Mouse (Mus musculus): ENCODE measurements at regions not wholly inside any gene's neighbourhood (a gene's known extent, or its start where the extent isn't known, plus 50 kb on each side); places are given as distances from the start of the nearest gene placed in this dataset.
A peak's percentile ranks its signal among the peaks of the same experiment; 100 is the strongest.
"Not testable (repeated sequence)": the region's sequence is repeated elsewhere in the genome, so short reads cannot be mapped to it uniquely, and the experiment has no call there.

DNA sequence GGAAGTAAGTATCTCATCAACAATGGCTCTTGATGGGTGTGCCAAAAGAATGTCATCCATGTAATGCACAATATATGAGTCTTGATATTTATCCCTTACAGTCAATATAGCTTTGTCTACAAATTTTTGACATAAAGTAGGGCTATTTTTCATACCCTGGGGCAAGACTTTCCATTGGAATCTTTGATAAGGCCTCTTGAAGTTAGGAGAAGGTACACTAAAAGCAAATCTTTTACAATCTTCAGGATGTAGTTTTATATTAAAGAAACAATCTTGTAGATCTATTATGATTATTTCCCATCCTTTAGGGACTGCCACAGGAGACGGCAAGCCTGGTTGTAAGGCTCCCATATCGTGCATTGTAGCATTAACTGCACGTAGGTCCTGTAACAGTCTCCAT lies 1038.8 kb upstream of the Sel1l start:
- DNase-seq (ENCODE audit: low spot score), result no peak

DNA sequence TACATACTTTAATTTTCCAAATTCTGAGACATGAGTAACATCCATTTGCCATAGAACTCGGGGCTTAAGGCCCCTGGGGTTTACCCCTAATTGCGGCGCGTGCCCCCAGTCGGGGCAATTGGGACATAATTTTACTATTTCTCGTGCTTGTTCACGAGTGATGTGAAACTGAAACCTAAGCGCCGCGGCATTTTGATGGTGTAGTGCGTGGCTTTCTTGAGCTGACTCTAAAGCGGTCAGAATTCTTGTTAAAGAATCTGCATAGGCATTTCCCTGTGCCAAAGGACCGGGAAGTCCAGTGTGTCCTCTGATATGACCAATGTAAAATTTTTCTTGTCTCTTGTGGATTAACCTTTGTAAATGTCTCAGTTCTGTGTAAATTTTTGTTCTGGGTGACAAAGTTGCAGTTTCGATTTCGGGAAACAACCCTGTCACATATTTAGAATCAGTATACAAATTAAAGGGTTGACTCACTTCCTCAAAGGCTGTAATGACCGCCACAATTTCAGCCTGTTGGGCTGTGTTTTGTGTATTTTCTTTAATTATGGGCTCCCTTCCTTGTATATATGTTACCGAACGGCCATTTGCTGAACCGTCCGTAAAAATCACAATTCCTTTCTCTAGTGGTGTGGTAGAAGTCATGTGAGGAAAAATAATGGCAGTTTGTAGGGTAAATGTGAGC lies 1037.6 kb upstream of the Sel1l start:
- not testable (repeated sequence) for DNase-seq (ENCODE audit: low spot score)

DNA sequence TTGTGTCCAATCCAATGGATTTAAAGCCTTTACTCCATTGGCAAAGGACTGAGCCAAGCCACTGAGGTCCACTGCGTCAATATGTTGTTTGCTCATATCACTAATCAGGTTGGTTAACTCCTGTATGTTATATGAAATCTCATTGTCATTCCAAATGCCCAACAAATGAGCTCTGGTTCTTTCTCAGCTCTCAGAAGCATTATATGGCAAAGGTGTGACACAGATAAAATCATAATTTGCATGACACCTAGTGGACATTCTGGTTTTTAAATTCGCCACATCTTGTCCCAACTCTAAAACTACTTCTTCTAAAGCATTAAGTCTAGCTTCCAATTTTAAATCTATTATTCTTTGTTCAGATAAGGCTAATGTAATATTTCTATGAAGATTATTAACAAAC lies 1035.1 kb upstream of the Sel1l start:
- not testable (repeated sequence) for DNase-seq (ENCODE audit: low spot score)

DNA sequence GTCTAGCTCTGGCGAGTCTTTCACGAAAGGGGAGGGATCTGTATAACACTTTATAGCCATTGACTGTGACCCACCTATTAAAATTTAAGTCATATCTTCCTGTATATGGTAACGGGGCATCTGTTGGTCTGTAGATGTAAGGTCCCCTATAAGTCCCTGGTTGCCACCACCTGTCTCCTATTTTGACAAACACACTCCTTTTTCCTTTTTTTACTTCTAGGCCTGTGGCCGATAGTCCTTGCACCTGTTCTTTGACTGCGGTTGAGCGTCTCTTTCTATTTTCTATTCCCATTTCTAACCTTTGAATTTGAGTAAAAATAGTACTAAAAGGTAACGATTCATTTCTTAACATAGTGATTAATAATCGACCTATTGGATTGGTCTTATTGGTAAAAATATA lies 1034.1 kb upstream of the Sel1l start:
- DNase-seq (ENCODE audit: low spot score), result not testable (repeated sequence)

DNA sequence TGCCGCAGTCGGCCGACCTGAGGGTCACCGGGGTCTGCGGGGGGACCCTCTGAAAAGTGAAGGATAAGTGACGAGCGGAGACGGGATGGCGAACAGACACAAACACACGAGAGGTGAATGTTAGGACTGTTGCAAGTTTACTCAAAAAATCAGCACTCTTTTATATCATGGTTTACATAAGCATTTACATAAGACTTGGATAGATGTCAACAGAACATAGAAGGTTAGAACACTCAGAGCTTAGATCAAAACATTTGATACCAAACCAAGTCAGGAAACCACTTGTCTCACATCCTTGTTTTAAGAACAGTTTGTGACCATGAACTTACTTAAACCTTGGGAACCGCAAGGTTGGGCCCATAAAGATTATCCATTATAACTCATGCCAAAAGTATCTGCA lies 1033.6 kb upstream of the Sel1l start:
- DNase-seq (ENCODE audit: low spot score), result not testable (repeated sequence)

DNA sequence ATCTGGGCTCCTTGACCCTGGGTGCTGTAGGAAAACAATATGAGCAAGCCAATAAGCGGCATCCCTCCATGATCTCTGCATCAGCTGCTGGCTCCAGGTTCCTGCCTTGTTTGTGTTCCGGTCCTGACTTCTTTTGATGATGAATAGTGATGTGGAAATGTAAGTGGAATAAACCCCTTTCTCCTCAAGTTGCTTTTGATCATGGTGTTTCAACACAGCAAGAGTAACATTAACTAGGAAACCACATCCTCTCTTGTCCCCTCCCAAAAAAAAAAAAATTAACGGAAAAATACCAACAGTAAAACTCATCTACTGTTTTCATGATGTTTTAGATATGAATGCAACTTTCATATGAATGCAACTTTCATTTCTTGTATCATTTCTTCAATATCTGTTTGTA lies 1024.6 kb upstream of the Sel1l start:
- DNase-seq (ENCODE audit: low spot score), result no peak

DNA sequence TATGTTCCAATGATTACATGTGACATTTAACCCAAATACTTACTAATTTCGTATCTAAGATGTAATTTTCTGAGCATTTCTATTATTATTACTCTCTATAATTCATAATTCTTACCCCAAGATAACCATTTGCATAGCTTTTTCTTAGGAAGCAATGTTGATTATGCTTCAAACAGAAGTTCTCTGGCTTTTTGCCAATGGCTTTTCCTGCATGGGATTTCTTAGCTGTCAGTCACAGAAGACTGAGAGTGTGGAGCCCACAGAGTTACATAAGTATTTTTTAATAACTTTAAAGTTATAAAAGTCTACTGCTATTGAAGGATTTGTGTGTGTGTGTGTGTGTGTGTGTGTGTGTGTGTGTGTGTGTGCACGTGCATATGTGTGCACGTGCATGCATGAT lies 1020.4 kb upstream of the Sel1l start:
- DNase-seq (ENCODE audit: low spot score), result no peak

DNA sequence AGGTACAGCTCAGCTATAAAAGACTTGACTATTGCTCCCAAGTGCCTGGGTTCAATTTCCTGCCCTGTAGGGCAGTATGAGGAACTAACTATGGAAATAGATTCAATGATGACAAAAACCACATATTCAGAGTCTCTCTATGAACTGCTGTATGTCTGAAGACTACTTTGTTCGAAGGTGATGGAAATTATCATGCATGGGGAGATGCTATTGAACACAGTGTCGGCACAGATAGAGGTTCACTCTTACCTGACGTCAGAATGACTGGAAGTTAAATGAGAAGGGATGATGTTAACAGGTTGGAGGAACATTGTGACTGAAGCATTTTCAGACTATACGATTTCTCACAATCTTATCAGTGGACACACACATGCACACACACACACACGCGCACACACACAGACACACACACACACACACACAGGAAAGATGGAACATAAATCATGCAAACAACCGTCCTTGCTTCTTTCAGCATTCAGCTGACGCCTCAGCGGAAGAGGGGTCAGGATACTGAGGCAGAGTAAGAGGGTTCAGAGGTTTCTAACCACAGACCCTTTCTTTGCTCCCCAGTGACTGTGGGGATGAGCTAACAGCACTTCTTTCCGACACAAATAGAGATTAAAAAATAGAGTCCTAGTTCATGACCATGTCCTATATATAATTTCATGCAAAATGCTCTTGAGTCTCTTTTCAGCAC lies 974.3 kb upstream of the Sel1l start:
- peak; percentile 19 for DNase-seq (ENCODE audit: low spot score)

DNA sequence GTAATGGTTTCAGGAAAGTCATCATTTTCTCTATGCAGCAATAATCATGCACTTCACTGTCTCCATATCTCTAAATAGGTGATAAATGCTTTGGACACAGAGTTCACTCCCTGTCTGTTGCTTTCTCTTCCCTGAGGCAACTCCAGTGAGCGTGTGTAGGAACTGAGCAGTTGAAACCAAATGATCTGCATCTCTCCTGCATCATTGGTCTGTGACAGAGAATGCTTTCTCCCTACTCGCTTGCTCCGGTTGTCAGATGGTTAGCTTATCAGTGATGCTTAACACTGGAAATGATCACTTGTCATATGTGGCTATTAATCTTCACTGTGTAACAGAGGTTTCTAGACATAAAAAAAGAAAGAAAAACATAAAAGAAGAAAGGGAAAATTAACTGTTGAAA lies 969.7 kb upstream of the Sel1l start:
- no peak for DNase-seq (ENCODE audit: low spot score)

DNA sequence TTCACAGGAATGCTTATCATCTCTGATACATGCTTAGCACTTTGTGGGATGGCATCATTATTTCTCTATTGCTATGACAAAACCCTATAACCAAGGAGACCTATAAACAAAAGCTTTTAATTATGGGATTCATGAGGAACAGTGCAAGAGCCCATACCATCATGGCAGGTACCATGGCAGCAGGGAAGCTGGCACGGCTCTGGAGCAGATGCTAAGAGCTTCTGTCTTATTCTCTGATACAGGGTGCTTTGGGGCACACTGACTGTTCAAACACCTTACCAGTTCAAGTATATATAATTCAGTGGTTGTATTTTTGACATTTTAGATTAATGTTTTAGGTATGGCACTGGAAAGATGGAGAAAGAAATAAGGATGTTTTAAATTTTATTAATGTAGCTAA lies 952.2 kb upstream of the Sel1l start:
- no peak for DNase-seq (ENCODE audit: low spot score)

DNA sequence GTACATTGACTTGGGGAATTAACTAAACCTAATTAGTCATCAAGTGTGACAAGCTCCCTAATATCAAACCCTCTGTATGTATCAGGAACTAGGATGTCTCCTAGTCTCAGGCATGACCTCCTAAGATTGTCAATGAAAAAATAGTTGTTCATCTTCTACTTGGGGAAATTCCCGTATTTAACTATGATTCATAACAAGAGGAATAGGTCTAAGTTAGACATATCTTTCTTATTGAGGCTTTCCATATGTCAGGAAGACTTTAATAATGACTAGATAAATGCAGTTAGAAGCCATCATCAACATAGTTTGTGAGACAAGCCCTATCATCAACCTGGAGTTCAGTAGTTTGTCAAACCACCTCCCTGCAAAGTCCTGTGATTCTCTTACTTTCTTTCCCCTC lies 934.4 kb upstream of the Sel1l start:
- no peak for DNase-seq (ENCODE audit: low spot score)

DNA sequence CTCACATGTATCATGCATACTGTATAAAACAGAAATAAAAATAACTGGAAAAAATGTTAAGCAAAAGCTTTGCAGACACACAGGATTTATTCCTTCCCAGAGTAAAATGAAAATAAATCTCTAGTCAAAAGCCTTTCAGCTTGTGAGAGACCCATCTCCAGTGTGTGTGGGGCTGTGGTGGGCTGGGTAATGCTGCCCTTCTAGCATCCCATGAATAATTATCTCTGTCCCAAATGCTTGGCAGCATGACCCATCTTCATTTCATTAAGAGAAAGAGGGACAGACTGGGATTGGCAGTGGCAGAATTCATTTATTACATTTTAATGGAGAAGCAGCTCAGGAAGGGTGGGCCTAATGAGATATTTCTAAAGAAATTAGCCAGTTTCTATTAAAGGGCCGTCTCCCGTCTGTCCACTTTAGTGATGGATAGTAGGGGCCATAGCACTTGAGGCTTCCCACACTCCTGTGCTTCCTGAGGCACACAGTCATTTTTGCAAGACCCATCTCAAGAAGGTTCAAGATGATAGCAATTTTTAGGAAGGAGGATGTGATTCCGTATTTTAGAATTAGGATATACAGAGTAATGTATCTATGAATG lies 930.8 kb upstream of the Sel1l start:
- no peak for DNase-seq (ENCODE audit: low spot score)

DNA sequence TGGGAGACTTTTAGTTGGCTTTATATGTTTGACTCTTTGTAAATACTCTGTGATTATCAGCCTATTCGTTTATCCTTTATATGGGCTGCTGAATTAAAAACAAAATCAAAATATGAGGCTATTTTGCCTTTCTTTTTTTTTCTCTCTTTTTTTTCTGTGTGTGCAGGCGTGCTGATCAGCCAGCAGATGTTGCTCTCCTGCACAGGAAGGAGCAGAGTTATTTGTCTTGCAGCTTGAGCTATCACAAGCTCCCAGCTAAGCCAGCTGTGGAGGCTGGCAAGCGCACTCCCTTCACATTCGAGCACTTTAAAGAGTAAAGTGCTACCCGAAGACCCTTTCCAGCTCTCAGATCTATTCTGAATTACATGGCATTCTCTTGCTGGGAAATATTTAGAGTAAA lies 926.7 kb upstream of the Sel1l start:
- peak; percentile 20 for DNase-seq (ENCODE audit: low spot score)

DNA sequence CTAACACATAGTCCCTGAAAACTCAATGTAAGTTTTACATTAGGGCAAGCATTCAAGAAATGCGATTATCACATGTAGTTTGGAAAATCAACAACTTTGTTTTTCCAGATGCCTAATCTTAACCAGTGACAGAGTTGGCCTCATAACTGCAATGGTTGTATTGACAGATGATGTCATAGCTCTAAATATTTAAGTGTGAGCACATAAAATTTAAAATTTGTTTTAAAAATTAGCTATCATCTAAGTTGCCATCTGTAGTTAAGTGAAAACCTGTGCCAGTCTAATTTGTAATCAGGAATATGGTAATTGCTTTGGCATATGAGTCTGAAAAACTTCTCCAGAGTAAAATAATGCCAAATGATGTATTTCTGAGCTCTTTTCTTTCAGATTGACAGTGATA lies 899.6 kb upstream of the Sel1l start:
- no peak for DNase-seq (ENCODE audit: low spot score)

DNA sequence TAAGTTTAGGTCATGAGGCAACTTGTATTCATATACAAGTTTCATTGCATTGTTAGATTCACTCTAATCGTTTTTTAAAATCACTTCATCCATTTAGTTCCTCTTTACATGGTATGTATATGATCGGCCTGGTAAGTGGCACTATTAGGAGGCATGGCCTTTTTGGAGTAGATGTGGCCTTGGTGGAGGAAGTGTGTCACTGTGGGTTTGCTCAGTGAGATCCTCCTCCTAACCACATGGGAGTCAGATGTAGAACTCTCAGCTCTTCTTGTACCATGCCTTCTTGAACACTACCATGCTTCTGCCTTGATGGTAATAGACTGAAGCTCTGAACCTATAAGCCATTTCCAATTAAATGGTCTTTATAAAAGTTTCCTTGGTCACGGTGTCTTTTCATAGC lies 891.9 kb upstream of the Sel1l start:
- no peak for DNase-seq (ENCODE audit: low spot score)

DNA sequence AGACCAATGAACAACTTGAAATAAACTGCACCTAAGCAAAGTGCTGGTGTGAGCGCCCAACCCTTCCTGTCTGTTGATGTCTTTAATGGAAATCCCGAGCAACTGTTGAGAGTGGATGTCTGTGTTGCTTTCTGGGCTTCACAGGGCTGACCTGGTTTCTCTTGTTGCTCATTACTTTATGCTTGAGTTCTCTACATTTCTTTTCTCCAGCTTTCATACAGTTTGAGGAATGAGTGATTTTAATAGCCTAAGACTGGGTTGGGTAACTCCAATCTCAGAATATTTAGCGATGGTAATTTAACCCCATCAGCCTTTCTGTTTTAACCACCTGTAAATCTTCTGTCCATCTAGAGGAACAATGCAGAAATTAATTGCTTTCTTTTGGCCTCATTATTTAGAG lies 890.2 kb upstream of the Sel1l start:
- DNase-seq (ENCODE audit: low spot score), result no peak

DNA sequence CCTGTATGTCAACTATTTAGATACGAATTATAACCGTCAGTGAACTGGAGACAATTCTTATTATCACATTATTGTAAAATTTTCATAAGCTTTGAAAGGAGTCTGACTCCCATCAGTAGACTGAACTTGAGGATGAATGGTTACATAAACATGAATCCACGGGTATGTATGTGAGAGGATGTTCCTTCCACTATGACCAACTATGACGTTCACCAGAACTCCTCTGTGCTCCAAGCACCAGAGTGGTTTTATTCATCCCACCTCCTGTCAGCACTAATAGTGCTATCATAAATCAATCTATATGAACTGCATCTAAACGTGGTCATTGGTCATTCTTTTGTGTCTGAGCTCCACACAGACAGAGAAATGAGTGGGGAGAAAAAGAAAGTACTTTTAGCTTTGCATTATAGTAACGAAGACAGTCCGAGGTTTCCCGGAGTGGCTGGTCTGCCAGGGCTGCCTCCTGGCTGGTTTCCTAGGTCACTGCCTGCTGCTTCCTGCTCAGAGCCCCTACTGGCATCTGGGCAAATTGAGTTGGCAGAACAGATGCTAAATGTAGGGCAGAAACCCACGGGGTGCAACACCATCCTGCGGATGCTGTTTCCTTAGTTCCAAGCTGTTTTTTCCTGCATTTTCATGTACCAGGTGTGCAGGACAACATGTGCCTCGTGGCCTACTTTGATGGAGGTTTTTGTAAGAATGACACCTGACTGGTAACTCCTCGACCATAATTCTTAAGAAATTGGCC lies 888.8 kb upstream of the Sel1l start:
- peak; percentile 38 for DNase-seq (ENCODE audit: low spot score)

DNA sequence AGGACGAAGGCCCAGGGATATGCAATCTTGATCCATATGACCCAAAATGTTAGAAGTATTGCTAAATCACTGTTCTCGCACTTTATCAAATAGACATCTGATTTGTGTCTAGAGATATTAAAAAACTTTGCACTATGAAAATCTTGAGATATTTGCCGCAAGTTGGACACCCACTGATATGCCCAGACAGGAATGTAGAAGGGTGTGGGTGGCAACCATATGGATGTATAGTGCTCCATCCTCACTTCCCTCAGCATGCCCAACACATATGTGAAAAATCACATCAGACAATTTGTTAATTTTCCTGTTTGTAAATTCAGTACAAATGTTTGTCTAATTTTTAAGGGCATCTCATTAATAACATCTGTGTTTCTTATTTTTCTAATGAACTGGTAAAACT lies 874.1 kb upstream of the Sel1l start:
- DNase-seq (ENCODE audit: low spot score), result no peak

DNA sequence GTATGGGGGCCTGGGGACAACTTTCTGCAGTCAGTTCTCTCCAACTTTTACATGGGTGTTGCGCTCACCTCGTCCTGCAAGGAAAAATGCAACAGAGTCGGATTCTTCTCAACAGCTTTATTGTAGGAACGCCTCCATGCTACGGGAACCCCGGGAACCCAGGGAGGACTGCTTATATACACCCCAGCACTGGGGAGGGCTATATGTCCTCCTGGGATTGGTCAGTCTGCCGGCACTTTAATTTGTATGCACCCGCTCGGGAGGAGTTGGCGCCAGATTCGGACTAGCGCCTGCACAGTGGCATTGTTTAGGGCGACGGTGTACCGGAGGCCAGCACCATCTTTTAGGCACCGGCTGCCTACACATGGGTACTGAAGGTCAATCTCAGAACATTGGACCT lies 864.5 kb upstream of the Sel1l start:
- DNase-seq (ENCODE audit: low spot score), result no peak

DNA sequence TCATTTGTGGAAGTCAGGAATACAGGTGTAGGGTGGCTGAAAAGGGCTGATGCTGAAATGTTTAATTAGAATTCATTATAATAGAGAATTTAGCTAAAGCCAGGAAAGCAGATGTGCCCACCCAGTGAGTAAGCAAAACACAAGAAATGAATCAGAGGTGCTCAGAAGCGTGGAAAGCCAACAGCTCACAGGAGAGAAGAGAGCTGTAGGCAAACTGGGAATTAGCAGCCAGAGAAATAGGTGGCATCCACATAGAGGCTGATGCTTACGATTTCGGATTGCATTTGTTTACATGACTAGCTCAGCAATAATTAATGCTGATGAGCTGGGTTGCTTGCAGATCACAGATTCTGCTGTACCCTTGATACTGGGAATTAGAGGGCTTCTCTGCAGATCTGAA lies 859.5 kb upstream of the Sel1l start:
- DNase-seq (ENCODE audit: low spot score), result no peak

DNA sequence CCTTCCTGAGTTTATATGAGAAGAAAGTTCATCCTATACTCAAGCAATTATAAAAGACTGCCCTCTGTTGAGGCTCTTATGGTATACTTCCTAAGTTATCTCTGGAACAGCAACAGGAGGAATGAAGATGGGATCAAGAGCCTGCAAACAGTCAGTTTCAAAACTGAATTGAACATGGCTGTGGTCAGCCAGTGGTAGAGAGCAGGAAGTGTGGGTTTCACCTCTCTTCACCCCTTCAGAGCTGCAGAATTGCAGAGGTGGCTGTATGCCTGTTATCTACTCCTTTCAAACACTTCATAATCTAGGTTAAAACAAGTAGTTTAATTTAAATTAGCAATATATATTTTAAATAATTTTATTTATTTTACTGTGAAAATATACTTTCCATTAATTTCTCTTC lies 854.8 kb upstream of the Sel1l start:
- DNase-seq (ENCODE audit: low spot score), result peak; percentile 12

DNA sequence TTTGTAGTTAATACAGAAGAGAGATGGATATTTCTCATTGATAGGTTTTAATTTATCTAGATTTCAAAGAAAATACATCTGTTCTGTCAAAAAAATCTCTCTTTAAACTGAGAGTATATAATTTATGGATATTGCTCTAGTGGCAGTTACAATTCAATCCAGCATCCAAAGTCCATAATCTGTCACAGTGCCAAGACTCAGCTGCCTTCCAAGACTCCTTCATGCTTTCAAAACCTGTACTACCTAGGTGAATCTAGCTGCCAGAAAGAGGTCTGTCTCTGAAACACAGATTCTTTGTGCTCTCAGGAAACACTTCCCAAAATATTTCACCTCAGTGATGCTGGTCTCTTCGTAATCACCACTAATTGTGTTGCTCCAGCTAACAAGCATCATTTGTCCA lies 844.0 kb upstream of the Sel1l start:
- no peak for DNase-seq (ENCODE audit: low spot score)
